Mouse (Mus musculus) adrenal gland, postnatal 10 days (tissue): ENCODE measurements at regions not wholly inside any gene's neighbourhood (a gene's known extent, or its start where the extent isn't known, plus 50 kb on each side); places are given as distances from the start of the nearest gene placed in this dataset.

Experiments used
- DNase-seq: peaks from one replicate; pipeline ENCODE4 v3.0.0; 2021; ENCODE audit warnings: mixed read lengths

GRCm38 (mm10) chr16:90666271-90666986 lies 60.8 kb downstream of the Mis18a start:
- no peak for DNase-seq

- no peak for DNase-seq
Observed at GRCm38 (mm10) chr16:90664086-90664485, 63.1 kb downstream of the Mis18a start.

- no peak for DNase-seq
Observed at GRCm38 (mm10) chr16:90658050-90658449, 69.2 kb downstream of the Mis18a start.

GRCm38 (mm10) chr16:90657027-90657426 lies 70.2 kb downstream of the Mis18a start:
- no peak for DNase-seq

GRCm38 (mm10) chr16:90656571-90657011 lies 70.6 kb downstream of the Mis18a start:
- no peak for DNase-seq

DNA sequence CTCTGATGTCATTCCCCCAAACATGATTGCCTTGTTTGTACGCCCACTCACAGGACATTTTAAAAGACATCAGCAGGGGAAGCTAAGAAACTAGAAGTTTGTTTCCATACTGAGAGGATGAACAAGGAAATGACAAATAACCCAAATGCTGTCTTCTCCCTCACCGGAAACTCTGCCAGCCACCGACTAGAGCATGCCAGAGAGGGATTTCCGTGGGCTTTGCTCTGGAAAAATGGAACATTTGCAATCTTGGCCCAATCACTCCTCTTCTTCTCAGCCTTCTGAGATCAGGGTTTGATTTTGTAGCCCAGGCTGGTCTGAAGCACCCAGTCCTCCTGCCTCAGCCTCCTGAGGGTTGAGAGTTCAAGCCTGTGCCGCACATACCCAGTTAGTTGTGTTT lies 72.4 kb downstream of the Mis18a start:
- DNase-seq, result no peak

- DNase-seq, result no peak
Observed at GRCm38 (mm10) chr16:90652821-90653220, 74.4 kb downstream of the Mis18a start.

DNA sequence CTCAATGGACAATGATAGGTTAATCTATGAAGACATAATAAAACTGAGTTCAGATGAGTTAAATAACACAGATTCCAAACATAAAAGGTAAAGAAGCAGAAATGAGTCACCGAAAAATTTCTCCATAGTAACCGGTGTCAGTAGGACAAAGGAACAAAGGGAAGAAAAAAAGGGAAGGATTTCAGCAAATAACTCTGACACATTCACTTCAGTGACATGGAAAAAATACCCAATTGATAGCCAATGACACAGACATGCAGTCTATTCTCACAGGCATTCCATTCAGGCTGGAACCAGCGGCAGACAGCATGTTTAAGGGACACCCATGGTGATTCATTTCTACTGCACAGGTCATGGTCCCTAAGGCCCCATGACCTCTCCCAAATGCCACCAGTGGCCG lies 79.0 kb downstream of the Mis18a start:
- DNase-seq, result no peak

GRCm38 (mm10) chr16:90642671-90643070 lies 84.5 kb downstream of the Mis18a start:
- no peak for DNase-seq

DNA sequence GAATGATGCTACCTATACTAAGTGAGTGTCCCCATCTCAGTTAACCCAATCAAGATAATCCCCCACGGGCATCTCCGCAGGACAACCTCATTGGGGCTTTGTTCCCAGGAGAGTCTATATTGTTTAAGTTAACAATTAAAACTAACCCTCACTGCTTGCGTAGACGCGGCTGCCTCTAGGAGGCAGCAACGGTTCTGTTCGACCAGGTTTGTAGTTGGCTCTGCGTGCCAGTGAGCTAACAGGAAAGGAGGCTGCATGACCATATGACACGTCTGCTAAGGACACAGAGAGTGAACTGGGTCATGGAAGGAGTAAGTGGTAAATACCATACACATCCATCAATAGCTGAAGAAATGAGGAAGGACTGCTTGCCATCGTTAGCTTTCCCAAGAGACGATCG lies 92.0 kb downstream of the Mis18a start:
- peak; percentile 10 for DNase-seq

- DNase-seq, result peak; percentile 14
Observed at GRCm38 (mm10) chr16:90629976-90630375, 97.2 kb downstream of the Mis18a start.

DNA sequence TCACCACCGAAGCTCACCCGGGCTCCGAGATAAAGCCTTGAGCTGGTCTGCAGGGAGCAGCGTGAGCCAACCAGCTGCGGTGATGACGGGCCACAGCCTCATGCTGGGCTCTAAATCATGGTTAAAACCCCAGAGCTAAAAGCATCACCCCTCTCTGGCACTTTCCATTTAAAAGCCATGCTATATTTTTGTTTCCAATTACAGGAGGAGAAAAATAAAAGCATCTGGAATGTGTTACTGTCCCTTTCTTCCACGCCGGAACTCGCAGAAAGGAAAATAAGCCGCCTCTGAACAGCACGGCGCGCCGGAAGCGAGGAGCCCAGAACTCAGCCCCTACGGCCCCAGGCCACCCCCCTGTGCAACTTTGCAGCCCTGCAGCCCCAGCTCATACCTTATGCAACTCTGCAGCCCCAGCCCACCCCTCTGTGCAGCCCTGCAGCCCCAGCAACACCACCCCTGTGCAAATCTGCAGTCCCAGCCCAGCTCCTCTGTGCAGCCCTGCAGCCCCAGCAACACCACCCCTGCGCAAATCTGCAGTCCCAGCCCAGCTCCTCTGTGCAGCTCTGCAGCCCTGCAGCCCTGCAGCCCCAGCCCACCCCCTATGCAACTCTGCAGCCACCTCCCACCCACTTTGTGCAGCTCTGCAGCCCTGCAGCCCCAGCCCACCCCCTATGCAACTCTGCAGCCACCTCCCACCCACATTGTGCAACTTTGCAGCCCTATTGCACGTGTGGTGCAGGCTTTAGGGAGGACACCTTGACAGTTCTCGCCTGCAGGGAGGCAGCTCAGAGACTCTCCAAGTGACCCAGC lies 97.9 kb downstream of the Mis18a start:
- DNase-seq, result peak; percentile 41

DNA sequence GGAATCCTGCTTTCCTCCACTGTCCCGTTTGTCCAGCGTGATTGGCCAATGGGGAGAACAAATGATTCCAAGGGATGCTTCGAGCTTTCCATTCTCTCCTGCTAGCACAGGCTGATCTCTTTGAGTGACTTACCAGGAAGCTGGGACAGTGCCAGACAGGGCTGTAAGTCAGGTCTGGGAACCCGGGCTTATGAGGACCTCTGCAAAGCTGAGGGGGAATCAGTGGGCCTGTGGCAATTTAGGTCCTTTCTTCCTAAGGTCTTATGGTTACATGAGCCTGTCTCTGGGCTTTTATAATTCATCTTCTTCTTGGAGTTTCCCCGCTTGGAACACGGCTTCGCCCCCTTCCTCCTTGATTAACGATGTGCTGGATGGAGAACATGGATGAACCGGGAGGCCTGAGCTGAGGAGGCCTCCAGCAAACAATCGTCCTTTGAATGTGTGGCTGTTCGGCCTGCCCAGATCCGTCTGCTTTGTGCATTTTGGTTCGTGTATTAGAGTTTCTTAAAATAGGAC lies 98.5 kb downstream of the Mis18a start:
- peak; percentile 17 for DNase-seq

DNA sequence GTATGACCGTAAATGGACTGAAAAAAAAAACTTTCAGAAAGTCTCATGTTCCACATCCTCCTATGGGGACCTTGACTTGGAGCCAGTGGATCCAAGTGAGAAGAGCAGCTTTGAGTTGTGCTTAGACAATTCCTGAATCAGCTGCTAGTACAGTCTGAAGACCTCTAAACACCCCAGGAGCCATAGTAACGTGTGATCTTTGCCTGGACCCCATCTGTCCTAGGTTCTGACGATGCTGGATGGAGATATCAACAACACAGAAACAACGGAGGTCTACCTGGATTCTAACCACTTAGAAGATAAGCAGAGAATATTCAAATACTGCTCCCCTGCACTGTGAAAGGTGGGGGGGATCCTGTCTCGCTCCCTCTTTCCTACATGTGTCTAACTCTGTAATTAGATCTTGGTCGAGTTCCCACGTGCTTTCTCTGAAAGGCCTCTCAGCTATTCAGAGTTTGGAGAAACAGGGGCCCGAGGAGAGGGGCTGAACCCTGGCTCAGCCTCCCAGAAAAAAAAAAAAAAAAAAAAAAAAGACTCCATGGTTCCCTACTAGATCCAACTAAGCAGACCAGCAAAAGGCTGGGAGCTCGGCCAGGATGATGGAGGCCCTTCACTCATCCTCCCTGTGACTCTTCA lies 101.1 kb downstream of the Mis18a start:
- DNase-seq, result no peak

- DNase-seq, result no peak
Observed at GRCm38 (mm10) chr16:90625301-90626034, 101.7 kb downstream of the Mis18a start.

DNA sequence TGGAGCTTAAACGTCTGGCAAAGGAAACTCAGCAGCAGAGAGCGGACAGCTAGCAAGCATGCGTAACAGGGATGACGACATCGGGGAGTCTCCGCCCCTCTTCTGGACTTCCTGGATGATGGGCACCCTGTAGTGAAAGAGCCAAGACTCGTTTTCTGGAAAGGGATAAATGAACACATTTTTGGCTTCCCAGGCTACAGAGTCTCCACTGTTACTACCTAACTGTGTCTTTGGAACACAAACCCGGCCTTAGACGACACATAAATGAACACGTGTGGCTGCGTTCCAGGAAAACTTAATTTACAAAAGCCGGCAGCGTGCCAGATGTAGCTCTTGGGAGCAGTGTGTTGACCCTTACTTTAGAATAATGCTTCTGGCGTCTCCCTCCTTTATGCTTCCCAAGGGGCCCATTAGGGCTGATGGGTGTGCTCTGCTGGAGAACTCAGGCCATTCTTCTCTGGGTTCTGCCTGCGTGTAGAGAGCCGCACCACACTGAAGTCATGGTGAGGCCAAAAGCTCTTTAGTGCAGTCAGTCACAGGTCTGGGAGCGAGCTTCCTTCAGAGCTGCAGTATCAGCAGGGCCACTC lies 103.1 kb downstream of the Mis18a start:
- peak; percentile 76 for DNase-seq

GRCm38 (mm10) chr16:90622677-90623225 lies 104.5 kb downstream of the Mis18a start:
- no peak for DNase-seq

- DNase-seq, result peak; percentile 39
Observed at GRCm38 (mm10) chr16:90621761-90622411, 105.3 kb downstream of the Mis18a start.

- DNase-seq, result peak; percentile 9
Observed at GRCm38 (mm10) chr16:90619565-90620311, 107.5 kb downstream of the Mis18a start.

GRCm38 (mm10) chr16:90615791-90616190 lies 111.4 kb downstream of the Mis18a start:
- DNase-seq, result no peak
